Mouse (Mus musculus) B cell, adult 2 months (primary cell): ENCODE measurements around the gene Cideb.

ENCODE experiments used
- DNase-seq, 2 experiments: peaks; one replicate each; pipeline ENCODE4 v3.0.0; 2022

Cideb gene

GRCm38 (mm10) chr14:55763166-55763565 is 4.9 kb upstream of the Cideb start:
- no peak for DNase-seq

GRCm38 (mm10) chr14:55762001-55762821 is 4.0 kb upstream of the Cideb start:
- peak; percentile 35 to 37 for DNase-seq

GRCm38 (mm10) chr14:55761163-55761562 is 2.9 kb upstream of the Cideb start, which contains the start of gene Ltb4r2:
Gene Ltb4r2, plus strand, starts transcription at chr14:55761428.
- no peak for DNase-seq

- peak; percentile 92 to 93 for DNase-seq
These were observed 1.9 kb upstream of the Cideb start for GRCm38 (mm10) chr14:55760156-55760555.

GRCm38 (mm10) chr14:55757566-55757965 is 692 bp downstream of the Cideb start:
- no peak for DNase-seq

GRCm38 (mm10) chr14:55747051-55747847 is 11.0 kb downstream of the Cideb start:
- no peak for DNase-seq

- DNase-seq: no peak
These were observed 12.4 kb downstream of the Cideb start for GRCm38 (mm10) chr14:55745861-55746237.

- DNase-seq: peak; percentile 89 to 90
These were observed 12.9 kb downstream of the Cideb start, which contains the start of the genes Dhrs1 and Nop9 for GRCm38 (mm10) chr14:55745180-55745860. Gene Dhrs1, minus strand, starts transcription at chr14:55745690. Gene Nop9, plus strand, starts transcription at chr14:55745693.

GRCm38 (mm10) chr14:55743711-55744110 is 14.5 kb downstream of the Cideb start:
- peak; percentile 93 to 94 for DNase-seq

GRCm38 (mm10) chr14:55737086-55737687 is 21.1 kb downstream of the Cideb start:
- DNase-seq: no peak

GRCm38 (mm10) chr14:55735758-55736157 is 22.5 kb downstream of the Cideb start:
- no peak for DNase-seq

GRCm38 (mm10) chr14:55735334-55735733 is 22.9 kb downstream of the Cideb start:
- DNase-seq: no peak

GRCm38 (mm10) chr14:55734869-55735268 is 23.4 kb downstream of the Cideb start:
- DNase-seq: no peak

GRCm38 (mm10) chr14:55733889-55734288 is 24.4 kb downstream of the Cideb start:
- no peak for DNase-seq

GRCm38 (mm10) chr14:55730531-55731032 is 27.7 kb downstream of the Cideb start:
- DNase-seq: no peak

GRCm38 (mm10) chr14:55730116-55730515 is 28.1 kb downstream of the Cideb start:
- DNase-seq: no peak

GRCm38 (mm10) chr14:55727889-55728685 is 30.2 kb downstream of the Cideb start:
- DNase-seq: peak; percentile 20 to 22

GRCm38 (mm10) chr14:55726261-55726660 is 32.0 kb downstream of the Cideb start:
- no peak for DNase-seq

GRCm38 (mm10) chr14:55724411-55724871 is 33.8 kb downstream of the Cideb start:
- DNase-seq: peak; percentile 74 to 82

- DNase-seq: no peak
These were observed 34.8 kb downstream of the Cideb start for GRCm38 (mm10) chr14:55723433-55723832.

- DNase-seq: no peak
These were observed 35.8 kb downstream of the Cideb start for GRCm38 (mm10) chr14:55722438-55722945.
